Mouse (Mus musculus): ENCODE results near the gene Mrtfb. TPM values are rescaled to one million over a fixed set of nuclear protein-coding genes. Genes with fewer than 3 reads are reported as not detected.

Gene Mrtfb
- polyA plus RNA-seq, 1 experiment from 2014 or later, result 13.6 TPM

- WGBS, result 89% methylated on average over 6 of the region's 6 CpGs
- Histone ChIP-seq H3K27ac (ENCODE audit: low read depth, low read length) (no peak overlapping the region), H3K4me2 (ENCODE audit: low read length) (no peak overlapping the region), H3K27me3 (replicated peaks; ENCODE audit: control insufficient read depth, insufficient read depth, low read length) (no peaks in the 10 kb centered on the region), H3K9me3 (replicated peaks; ENCODE audit: control insufficient read depth, low read length) (no peaks in the 10 kb centered on the region), H3K4me1 (ENCODE audit: control insufficient read depth, insufficient read depth, low read length) (no peaks in the 10 kb centered on the region), H3K4me3 (ENCODE audit: low read depth, low read length) (no peak overlapping the region), H3K36me3 (ENCODE audit: control insufficient read depth, insufficient read depth, low read length) (no peaks in the 10 kb centered on the region), H3K9ac (ENCODE audit: low read length) (no peak overlapping the region)
- DNase-seq (ENCODE audit: low spot score), result no peak
- ATAC-seq, result no peak
These were observed 169.5 kb downstream of the Mrtfb start for GRCm38 (mm10) chr16:13425804-13426203.

- H3K4me2 ChIP-seq (ENCODE audit: low read length), result no peak overlapping the region
- no peak overlapping the region for H3K4me3 ChIP-seq (ENCODE audit: low read depth, low read length)
- no peak overlapping the region for H3K27ac ChIP-seq (ENCODE audit: low read depth, low read length)
- no peaks in the 10 kb centered on the region for H3K27me3 ChIP-seq (replicated peaks; ENCODE audit: control insufficient read depth, insufficient read depth, low read length)
- 82% methylated on average over 10 of the region's 10 CpGs for WGBS
- no peaks in the 10 kb centered on the region for H3K9me3 ChIP-seq (replicated peaks; ENCODE audit: control insufficient read depth, low read length)
- H3K9ac ChIP-seq (ENCODE audit: low read length), result no peak overlapping the region
- H3K36me3 ChIP-seq (ENCODE audit: control insufficient read depth, insufficient read depth, low read length), result no peaks in the 10 kb centered on the region
- DNase-seq (ENCODE audit: low spot score) (no peak), ATAC-seq (no peak)
- no peaks in the 10 kb centered on the region for H3K4me1 ChIP-seq (ENCODE audit: control insufficient read depth, insufficient read depth, low read length)
These were observed 170.7 kb downstream of the Mrtfb start for GRCm38 (mm10) chr16:13426831-13427589.

- Histone ChIP-seq H3K9ac (ENCODE audit: low read length) (no peak overlapping the region), H3K4me3 (ENCODE audit: low read depth, low read length) (no peak overlapping the region), H3K9me3 (replicated peaks; ENCODE audit: control insufficient read depth, low read length) (no peaks in the 10 kb centered on the region), H3K27ac (ENCODE audit: low read depth, low read length) (no peak overlapping the region), H3K36me3 (ENCODE audit: control insufficient read depth, insufficient read depth, low read length) (no peaks in the 10 kb centered on the region), H3K4me1 (ENCODE audit: control insufficient read depth, insufficient read depth, low read length) (no peaks in the 10 kb centered on the region), H3K27me3 (replicated peaks; ENCODE audit: control insufficient read depth, insufficient read depth, low read length) (no peaks in the 10 kb centered on the region), H3K4me2 (ENCODE audit: low read length) (no peak overlapping the region)
- 76% methylated on average over 5 of the region's 5 CpGs for WGBS
- DNase-seq (ENCODE audit: low spot score) (no peak), ATAC-seq (no peak)
These were observed 171.8 kb downstream of the Mrtfb start for GRCm38 (mm10) chr16:13428077-13428476.

GRCm38 (mm10) chr16:13428806-13429205 is 172.5 kb downstream of the Mrtfb start:
- ATAC-seq (no peak), DNase-seq (ENCODE audit: low spot score) (no peak)
- no peak overlapping the region for H3K4me2 ChIP-seq (ENCODE audit: low read length)
- H3K27me3 ChIP-seq (replicated peaks; ENCODE audit: control insufficient read depth, insufficient read depth, low read length), result no peaks in the 10 kb centered on the region
- no peak overlapping the region for H3K4me3 ChIP-seq (ENCODE audit: low read depth, low read length)
- WGBS, result 100% methylated on average over 1 of the region's 1 CpGs
- no peak overlapping the region for H3K27ac ChIP-seq (ENCODE audit: low read depth, low read length)
- H3K9ac ChIP-seq (ENCODE audit: low read length), result no peak overlapping the region
- no peaks in the 10 kb centered on the region for H3K4me1 ChIP-seq (ENCODE audit: control insufficient read depth, insufficient read depth, low read length)
- no peaks in the 10 kb centered on the region for H3K36me3 ChIP-seq (ENCODE audit: control insufficient read depth, insufficient read depth, low read length)
- H3K9me3 ChIP-seq (replicated peaks; ENCODE audit: control insufficient read depth, low read length), result no peaks in the 10 kb centered on the region

GRCm38 (mm10) chr16:13429921-13430606 is 173.8 kb downstream of the Mrtfb start:
- ATAC-seq (no peak), DNase-seq (ENCODE audit: low spot score) (no peak)
- H3K4me2 ChIP-seq (ENCODE audit: low read length), result no peak overlapping the region
- H3K27ac ChIP-seq (ENCODE audit: low read depth, low read length), result no peak overlapping the region
- H3K36me3 ChIP-seq (ENCODE audit: control insufficient read depth, insufficient read depth, low read length), result no peaks in the 10 kb centered on the region
- 83% methylated on average over 7 of the region's 7 CpGs for WGBS
- H3K27me3 ChIP-seq (replicated peaks; ENCODE audit: control insufficient read depth, insufficient read depth, low read length), result no peaks in the 10 kb centered on the region
- no peaks in the 10 kb centered on the region for H3K9me3 ChIP-seq (replicated peaks; ENCODE audit: control insufficient read depth, low read length)
- no peaks in the 10 kb centered on the region for H3K4me1 ChIP-seq (ENCODE audit: control insufficient read depth, insufficient read depth, low read length)
- no peak overlapping the region for H3K4me3 ChIP-seq (ENCODE audit: low read depth, low read length)
- H3K9ac ChIP-seq (ENCODE audit: low read length), result no peak overlapping the region

GRCm38 (mm10) chr16:13430940-13431339 is 174.7 kb downstream of the Mrtfb start:
- H3K4me3 ChIP-seq (ENCODE audit: low read depth, low read length), result no peak overlapping the region
- 62% methylated on average over 1 of the region's 1 CpGs for WGBS
- no peaks in the 10 kb centered on the region for H3K9me3 ChIP-seq (replicated peaks; ENCODE audit: control insufficient read depth, low read length)
- no peak overlapping the region for H3K9ac ChIP-seq (ENCODE audit: low read length)
- no peaks in the 10 kb centered on the region for H3K4me1 ChIP-seq (ENCODE audit: control insufficient read depth, insufficient read depth, low read length)
- no peak overlapping the region for H3K27ac ChIP-seq (ENCODE audit: low read depth, low read length)
- H3K27me3 ChIP-seq (replicated peaks; ENCODE audit: control insufficient read depth, insufficient read depth, low read length), result no peaks in the 10 kb centered on the region
- no peaks in the 10 kb centered on the region for H3K36me3 ChIP-seq (ENCODE audit: control insufficient read depth, insufficient read depth, low read length)
- DNase-seq (ENCODE audit: low spot score) (no peak), ATAC-seq (no peak)
- no peak overlapping the region for H3K4me2 ChIP-seq (ENCODE audit: low read length)

GRCm38 (mm10) chr16:13435627-13436026 is 179.3 kb downstream of the Mrtfb start:
- H3K9ac ChIP-seq (ENCODE audit: low read length), result no peak overlapping the region
- WGBS, result 74% methylated on average over 2 of the region's 2 CpGs
- no peak for DNase-seq (ENCODE audit: low spot score)
- H3K9me3 ChIP-seq (replicated peaks; ENCODE audit: control insufficient read depth, low read length), result no peaks in the 10 kb centered on the region
- H3K27me3 ChIP-seq (replicated peaks; ENCODE audit: control insufficient read depth, insufficient read depth, low read length), result no peaks in the 10 kb centered on the region
- no peak overlapping the region for H3K27ac ChIP-seq (ENCODE audit: low read depth, low read length)
- no peak overlapping the region for H3K4me2 ChIP-seq (ENCODE audit: low read length)
- H3K4me3 ChIP-seq (ENCODE audit: low read depth, low read length), result no peak overlapping the region
- ATAC-seq, result no peak
- H3K36me3 ChIP-seq (ENCODE audit: control insufficient read depth, insufficient read depth, low read length), result no peaks in the 10 kb centered on the region
- H3K4me1 ChIP-seq (ENCODE audit: control insufficient read depth, insufficient read depth, low read length), result no peaks in the 10 kb centered on the region

- no peaks in the 10 kb centered on the region for H3K9me3 ChIP-seq (replicated peaks; ENCODE audit: control insufficient read depth, low read length)
- peak; percentile 97 for DNase-seq (ENCODE audit: low spot score)
- no peaks in the 10 kb centered on the region for H3K27me3 ChIP-seq (replicated peaks; ENCODE audit: control insufficient read depth, insufficient read depth, low read length)
- H3K4me3 ChIP-seq (ENCODE audit: low read depth, low read length), result peak overlapping the region; percentile 55
- 0 out of 2 replicates have a peak overlapping the region, but pooled peaks have one; percentile 27 for H3K27ac ChIP-seq (ENCODE audit: low read depth, low read length)
- no peaks in the 10 kb centered on the region for H3K4me1 ChIP-seq (ENCODE audit: control insufficient read depth, insufficient read depth, low read length)
- H3K9ac ChIP-seq (ENCODE audit: low read length), result peak overlapping the region; percentile 63
- H3K36me3 ChIP-seq (ENCODE audit: control insufficient read depth, insufficient read depth, low read length), result no peaks in the 10 kb centered on the region
- H3K4me2 ChIP-seq (ENCODE audit: low read length), result peak overlapping the region; percentile 74
- WGBS, result under 1% methylated on average over 58 of the region's 58 CpGs
- peak; percentile 97 for ATAC-seq
These were observed 180.9 kb downstream of the Mrtfb start for GRCm38 (mm10) chr16:13437037-13437769.

Data from forebrain, embryonic 14.5 days (tissue).